Mouse (Mus musculus): ENCODE measurements at regions not wholly inside any gene's neighbourhood (a gene's known extent, or its start where the extent isn't known, plus 50 kb on each side); places are given as distances from the start of the nearest gene placed in this dataset.

GRCm38 (mm10) chrX:132088445-132088844 lies 1600.3 kb downstream of the Pcdh19 start:
- ATAC-seq, result no peak
- no peak for DNase-seq (ENCODE audit: low read depth, low spot score)
- H3K27me3 ChIP-seq, result peaks cover 7% of the 10 kb centered on the region
- ChIA-PET POLR2A (no interaction called here), CTCF (interaction anchor here (1.2 kb wide), 1 partner anchor 182 kb away, joined by 3 read pairs; no protein-coding TSS in a partner anchor)
- in situ Hi-C loops (cut with MboI; ENCODE audit: low pct_unique_long_range_greater_than_20kb), result no loop called here
- TF ChIP-seq CTCF (IDR thresholded peaks at IDR 0.05), result no peak

Measured in Patski (cell line).